Mouse (Mus musculus): Measurements from ENCODE around the gene Slc51b.

Gene Slc51b

GRCm38 (mm10) chr9:65372449-65372848 lies 50.3 kb downstream of the Slc51b start:
- peak in 1 of 2 experiments; percentile 18 for DNase-seq (ENCODE audit: low spot score in 2 of 2)

- no peak for DNase-seq (ENCODE audit: low spot score in 2 of 2)
Observed at GRCm38 (mm10) chr9:65371756-65372155, 51.0 kb downstream of the Slc51b start.

DNA sequence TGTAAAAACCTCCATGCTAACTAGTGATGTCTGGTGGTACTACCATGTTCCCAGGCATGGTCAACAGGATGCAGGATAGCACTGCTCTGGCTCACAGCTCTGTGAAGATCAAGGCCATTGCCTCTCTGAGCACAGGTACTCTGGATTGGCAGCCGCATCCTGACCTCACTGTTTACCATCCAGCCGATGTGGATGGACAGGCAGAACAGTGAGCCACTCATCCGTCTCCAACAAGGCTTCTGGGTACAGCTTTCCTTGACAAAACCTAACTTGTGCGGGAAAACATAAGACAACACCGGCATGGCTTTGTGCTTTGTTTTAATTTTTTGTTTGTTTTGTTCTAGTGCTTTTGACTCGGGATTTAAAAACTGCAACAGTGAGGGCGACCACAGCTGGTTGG lies 57.0 kb downstream of the Slc51b start:
- no peak for DNase-seq (ENCODE audit: low spot score in 2 of 2)

DNA sequence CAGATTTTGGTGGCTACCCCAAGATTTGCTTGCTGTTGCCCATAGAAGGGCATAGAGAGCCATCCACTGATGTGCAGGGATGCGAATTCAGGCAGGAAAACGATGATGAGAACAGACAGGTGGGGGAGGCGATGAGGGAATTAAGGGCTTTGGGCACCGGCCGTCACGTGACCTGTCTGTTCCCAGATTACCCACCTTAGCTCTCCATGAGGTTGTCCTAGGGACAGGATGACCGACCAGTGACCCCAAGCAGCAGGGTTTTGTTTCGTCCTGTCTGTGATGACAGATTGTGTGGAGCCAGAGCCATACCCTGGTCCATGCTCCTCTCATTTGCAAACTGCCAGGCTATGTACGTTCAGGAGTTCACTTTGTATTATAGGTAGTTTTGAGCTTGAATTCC lies 59.1 kb downstream of the Slc51b start:
- no peak for DNase-seq (ENCODE audit: low spot score in 2 of 2)
